Mouse (Mus musculus): ENCODE measurements around the gene 5530401A14Rik. TPM values are rescaled to one million over a fixed set of nuclear protein-coding genes. Genes with fewer than 3 reads are reported as not detected.

The 5530401A14Rik gene
- total and polyA plus RNA-seq, 3 experiments = 0.05 to 0.23 TPM; not detected in 1

DNA sequence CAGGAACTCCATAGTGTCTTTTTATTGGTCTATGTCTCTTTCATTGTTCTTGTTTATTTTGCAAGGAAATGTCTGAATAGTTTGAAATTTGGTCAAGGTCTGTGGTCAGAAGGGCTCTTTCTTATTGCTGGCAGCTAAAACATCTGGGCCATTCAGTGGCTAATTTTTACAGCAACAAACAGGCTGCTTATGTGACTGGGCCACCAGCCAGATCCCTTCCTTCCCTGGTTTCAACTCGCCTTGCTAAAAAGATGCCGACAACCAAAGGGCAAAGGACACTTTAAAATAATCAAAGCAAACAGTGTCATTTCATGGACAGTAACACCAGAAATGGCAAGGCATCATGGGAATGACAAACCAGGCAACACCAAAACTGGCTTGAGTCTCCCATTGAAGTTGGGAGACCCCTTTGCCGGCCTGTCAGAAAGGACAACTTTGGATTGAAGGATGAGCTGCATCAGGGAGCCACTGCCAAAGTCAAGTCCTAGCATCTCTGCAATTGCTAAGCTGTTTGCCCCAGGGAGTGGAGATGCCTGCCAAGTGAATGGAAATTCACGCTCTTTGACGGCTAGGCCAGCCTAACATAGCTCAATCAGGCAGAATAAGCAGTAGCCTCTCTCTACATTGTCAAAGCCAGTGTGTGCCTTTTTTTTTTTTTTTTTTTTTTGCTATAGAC lies 15.3 kb upstream of the 5530401A14Rik start:
- Histone ChIP-seq H3K27me3 (ENCODE audit: insufficient read depth, low read length) (no peaks in the 10 kb centered on the region), H3K4me1 (ENCODE audit: insufficient read depth, low read depth, low read length) (no peaks in the 10 kb centered on the region), H3K36me3 (replicated peaks) (no peaks in the 10 kb centered on the region), H3K9me3 (replicated peaks) (peaks cover 44% of the 10 kb centered on the region), H3K4me3 (ENCODE audit: low read depth, low read length) (no peak overlapping the region)
- ATAC-seq (ENCODE audit: extremely low read depth, insufficient number of reproducible peaks, low FRiP score, poor library complexity, severe bottlenecking) (no peak), DNase-seq (ENCODE audit: low spot score) (no peak)
- TF ChIP-seq POLR2AphosphoS5 (IDR thresholded peaks at IDR 0.05; ENCODE audit: insufficient replicate concordance, low read depth, low read length) (no peak), GATA1 (IDR thresholded peaks at IDR 0.05; ENCODE audit: borderline replicate concordance, low read length) (no peak), GATA2 (IDR thresholded peaks at IDR 0.05; ENCODE audit: borderline replicate concordance, low read depth, low read length) (no peak), TAL1 (conservative IDR thresholded peaks at IDR 0.05; ENCODE audit: low read depth, low read length) (no peak), CTCF (IDR thresholded peaks at IDR 0.05; ENCODE audit: low read depth, low read length) (no peak)

DNA sequence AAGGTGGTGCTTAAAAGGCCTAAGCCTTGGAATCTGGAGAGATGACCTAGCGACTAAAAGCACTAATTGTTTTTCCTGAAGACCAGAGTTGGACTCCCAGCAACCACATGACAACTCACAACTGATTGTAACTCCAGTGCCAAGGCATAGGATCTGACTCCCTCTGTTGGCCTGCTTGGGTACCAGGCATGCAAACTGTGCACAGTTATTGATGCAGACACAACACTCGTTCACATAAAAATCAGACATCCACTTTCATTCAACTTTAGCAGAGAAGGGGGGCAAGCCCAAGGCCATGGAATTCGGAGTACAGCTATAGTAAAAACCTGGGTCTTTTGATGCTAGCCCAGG lies 14.8 kb upstream of the 5530401A14Rik start:
- H3K27me3 ChIP-seq (ENCODE audit: insufficient read depth, low read length) = no peaks in the 10 kb centered on the region
- TF ChIP-seq GATA1 (IDR thresholded peaks at IDR 0.05; ENCODE audit: borderline replicate concordance, low read length) = no peak
- DNase-seq (ENCODE audit: low spot score) = no peak
- ATAC-seq (ENCODE audit: extremely low read depth, insufficient number of reproducible peaks, low FRiP score, poor library complexity, severe bottlenecking) = no peak
- no peaks in the 10 kb centered on the region for H3K36me3 ChIP-seq (replicated peaks)
- no peak overlapping the region for H3K4me3 ChIP-seq (ENCODE audit: low read depth, low read length)
- no peaks in the 10 kb centered on the region for H3K4me1 ChIP-seq (ENCODE audit: insufficient read depth, low read depth, low read length)
- H3K9me3 ChIP-seq (replicated peaks) = peaks cover 46% of the 10 kb centered on the region

DNA sequence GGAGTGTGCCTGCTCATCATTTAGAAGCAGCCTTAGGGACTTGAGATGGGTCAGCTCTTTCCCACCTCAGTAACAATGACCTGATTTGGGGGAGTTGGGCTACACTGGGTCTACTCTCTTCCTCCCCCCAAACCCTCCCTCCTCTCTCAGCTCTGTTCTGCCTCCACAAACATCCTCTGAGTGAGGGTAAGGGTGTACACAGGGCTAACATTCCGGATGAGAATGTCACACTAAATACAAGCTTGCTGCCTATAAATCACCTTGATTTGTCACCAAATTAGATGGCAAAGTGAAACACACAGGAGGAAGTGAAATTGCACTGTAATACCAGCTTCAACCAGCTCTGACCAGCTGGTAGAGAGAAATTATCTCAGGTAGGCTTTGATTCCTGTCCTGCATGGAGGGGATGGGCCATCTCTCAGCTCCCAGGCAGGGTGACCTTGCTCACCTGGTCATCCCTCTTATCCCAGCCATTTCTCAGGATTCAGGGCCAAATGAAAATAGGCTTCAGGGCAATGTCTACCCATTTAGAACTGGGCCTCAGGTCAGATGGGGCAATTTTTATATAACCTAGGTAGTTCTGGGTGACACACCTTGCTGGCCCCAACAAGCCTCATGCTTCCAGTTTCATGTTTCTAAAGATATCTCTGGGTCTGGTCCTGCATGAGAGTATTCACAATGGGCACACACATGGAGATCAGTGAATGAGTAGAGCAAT lies 12.5 kb upstream of the 5530401A14Rik start:
- Histone ChIP-seq H3K9me3 (replicated peaks) (peaks cover 57% of the 10 kb centered on the region), H3K36me3 (replicated peaks) (no peaks in the 10 kb centered on the region), H3K4me3 (ENCODE audit: low read depth, low read length) (no peak overlapping the region), H3K4me1 (ENCODE audit: insufficient read depth, low read depth, low read length) (no peaks in the 10 kb centered on the region), H3K27me3 (ENCODE audit: insufficient read depth, low read length) (no peaks in the 10 kb centered on the region)
- ATAC-seq (ENCODE audit: extremely low read depth, insufficient number of reproducible peaks, low FRiP score, poor library complexity, severe bottlenecking) = no peak
- TF ChIP-seq GATA1 (IDR thresholded peaks at IDR 0.05; ENCODE audit: borderline replicate concordance, low read length) (no peak), CTCF (IDR thresholded peaks at IDR 0.05; ENCODE audit: low read depth, low read length) (no peak), POLR2AphosphoS5 (IDR thresholded peaks at IDR 0.05; ENCODE audit: insufficient replicate concordance, low read depth, low read length) (no peak), GATA2 (IDR thresholded peaks at IDR 0.05; ENCODE audit: borderline replicate concordance, low read depth, low read length) (no peak), TAL1 (conservative IDR thresholded peaks at IDR 0.05; ENCODE audit: low read depth, low read length) (no peak)
- DNase-seq (ENCODE audit: low spot score) = no peak

DNA sequence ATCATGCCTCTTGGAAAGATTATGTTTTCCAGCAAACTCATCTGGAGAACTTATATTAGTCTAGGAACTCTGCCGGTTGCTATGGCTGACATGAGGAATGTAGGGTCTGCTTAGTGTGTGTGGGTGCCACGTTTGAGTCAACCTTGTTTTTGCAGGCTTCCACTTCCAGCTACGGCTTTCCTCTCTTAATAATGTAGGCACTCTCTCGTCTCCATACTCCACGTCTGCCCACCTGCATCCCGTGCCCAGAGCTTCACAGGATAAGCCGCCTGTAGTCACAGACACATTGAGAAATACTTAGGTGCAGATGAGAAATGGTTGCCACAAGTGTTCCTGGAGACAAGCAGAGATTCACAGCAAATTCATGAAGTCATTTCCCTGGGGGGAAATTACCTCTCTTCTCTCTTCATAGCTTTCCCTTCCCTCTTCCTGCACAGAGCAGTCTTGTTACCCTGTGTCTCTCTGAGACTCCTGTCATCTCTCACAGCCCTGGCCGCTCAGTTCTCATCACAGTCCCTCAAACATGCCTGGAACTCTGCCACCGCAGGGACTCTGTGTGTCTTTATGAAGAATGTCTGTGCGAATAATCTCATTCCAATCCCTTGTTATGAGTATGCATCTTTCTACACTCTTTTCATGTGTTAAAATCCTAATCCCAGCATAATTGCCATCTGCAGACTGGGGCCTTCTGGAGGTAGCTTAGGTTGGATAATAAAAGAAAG lies 5.3 kb downstream of the 5530401A14Rik start:
- DNase-seq (ENCODE audit: low spot score) = no peak
- Histone ChIP-seq H3K4me3 (ENCODE audit: low read depth, low read length) (no peak overlapping the region), H3K4me1 (ENCODE audit: insufficient read depth, low read depth, low read length) (no peaks in the 10 kb centered on the region), H3K36me3 (replicated peaks) (no peaks in the 10 kb centered on the region), H3K27me3 (ENCODE audit: insufficient read depth, low read length) (no peaks in the 10 kb centered on the region), H3K9me3 (replicated peaks) (peaks cover 53% of the 10 kb centered on the region)
- TF ChIP-seq CTCF (IDR thresholded peaks at IDR 0.05; ENCODE audit: low read depth, low read length) (no peak), GATA2 (IDR thresholded peaks at IDR 0.05; ENCODE audit: borderline replicate concordance, low read depth, low read length) (no peak), TAL1 (conservative IDR thresholded peaks at IDR 0.05; ENCODE audit: low read depth, low read length) (no peak), POLR2AphosphoS5 (IDR thresholded peaks at IDR 0.05; ENCODE audit: insufficient replicate concordance, low read depth, low read length) (no peak), GATA1 (IDR thresholded peaks at IDR 0.05; ENCODE audit: borderline replicate concordance, low read length) (no peak)
- no peak; the same call in 1 of the 2 replicates for ATAC-seq (ENCODE audit: extremely low read depth, insufficient number of reproducible peaks, low FRiP score, poor library complexity, severe bottlenecking)

DNA sequence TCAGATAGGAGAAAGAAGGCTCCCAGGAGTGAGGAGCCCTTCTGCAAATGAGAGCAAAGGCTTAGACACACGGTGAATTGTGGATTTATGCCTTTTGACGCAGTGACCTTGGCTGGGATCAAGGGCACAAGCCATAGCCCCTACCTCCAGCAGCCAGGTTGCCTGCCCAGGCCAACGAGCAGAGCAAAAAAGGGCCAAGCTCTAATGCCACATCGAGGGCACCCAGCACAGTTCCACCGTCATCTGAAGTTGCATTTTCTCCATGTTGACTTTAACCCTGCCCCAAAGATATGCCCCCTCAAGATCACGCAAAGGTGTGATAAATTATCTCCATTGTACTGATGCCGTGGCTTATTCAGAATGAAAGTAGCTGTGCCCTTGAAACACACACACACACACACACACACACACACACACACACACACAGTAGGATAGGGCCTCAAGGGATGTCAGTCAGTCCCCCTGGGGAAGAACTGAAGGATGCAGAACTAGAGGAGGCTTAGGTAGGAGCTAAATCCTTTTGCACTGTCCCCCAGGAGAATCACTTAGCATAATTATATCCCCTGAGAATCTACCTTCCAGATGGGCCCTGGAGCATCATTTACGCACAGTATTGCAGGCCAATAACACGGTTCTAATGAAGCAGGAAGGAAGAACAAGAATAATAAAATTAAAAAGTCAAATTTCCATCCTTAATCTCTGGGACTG lies 11.2 kb downstream of the 5530401A14Rik start:
- Histone ChIP-seq H3K9me3 (replicated peaks) (peaks cover 40% of the 10 kb centered on the region), H3K4me1 (ENCODE audit: insufficient read depth, low read depth, low read length) (no peaks in the 10 kb centered on the region), H3K4me3 (ENCODE audit: low read depth, low read length) (no peak overlapping the region), H3K36me3 (replicated peaks) (no peaks in the 10 kb centered on the region), H3K27me3 (ENCODE audit: insufficient read depth, low read length) (no peaks in the 10 kb centered on the region)
- no peak for TF ChIP-seq GATA2 (IDR thresholded peaks at IDR 0.05; ENCODE audit: borderline replicate concordance, low read depth, low read length)
- TF ChIP-seq TAL1 (conservative IDR thresholded peaks at IDR 0.05; ENCODE audit: low read depth, low read length) = no peak
- TF ChIP-seq POLR2AphosphoS5 (IDR thresholded peaks at IDR 0.05; ENCODE audit: insufficient replicate concordance, low read depth, low read length) = no peak
- TF ChIP-seq GATA1 (IDR thresholded peaks at IDR 0.05; ENCODE audit: borderline replicate concordance, low read length) = no peak
- DNase-seq (ENCODE audit: low spot score) = no peak
- no peak for ATAC-seq (ENCODE audit: extremely low read depth, insufficient number of reproducible peaks, low FRiP score, poor library complexity, severe bottlenecking)

DNA sequence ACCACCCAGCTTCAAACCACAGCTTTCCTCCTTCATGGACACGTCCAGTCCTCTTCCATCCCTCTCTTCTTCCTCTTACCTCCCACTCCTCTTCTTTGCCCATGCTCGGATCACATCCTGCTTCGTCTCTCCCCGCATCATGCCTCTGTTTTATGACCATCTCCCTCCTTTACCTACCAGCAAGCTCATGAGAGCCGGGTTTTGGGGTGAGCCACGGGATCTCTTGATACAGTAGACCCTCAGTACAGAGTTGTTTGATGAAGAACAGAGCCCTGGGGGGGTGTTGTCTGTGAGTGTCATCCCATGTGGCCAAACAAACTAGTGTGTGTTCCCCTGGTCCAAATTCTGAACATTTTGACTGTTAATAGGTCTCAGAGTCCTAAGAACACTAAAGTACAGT lies 36.0 kb downstream of the 5530401A14Rik start:
- no peaks in the 10 kb centered on the region for H3K4me1 ChIP-seq (ENCODE audit: insufficient read depth, low read depth, low read length)
- no peaks in the 10 kb centered on the region for H3K27me3 ChIP-seq (ENCODE audit: insufficient read depth, low read length)
- H3K36me3 ChIP-seq (replicated peaks) = no peaks in the 10 kb centered on the region
- TF ChIP-seq CTCF (IDR thresholded peaks at IDR 0.05; ENCODE audit: low read depth, low read length) (no peak), TAL1 (conservative IDR thresholded peaks at IDR 0.05; ENCODE audit: low read depth, low read length) (no peak), POLR2AphosphoS5 (IDR thresholded peaks at IDR 0.05; ENCODE audit: insufficient replicate concordance, low read depth, low read length) (no peak), GATA2 (IDR thresholded peaks at IDR 0.05; ENCODE audit: borderline replicate concordance, low read depth, low read length) (no peak), GATA1 (IDR thresholded peaks at IDR 0.05; ENCODE audit: borderline replicate concordance, low read length) (no peak)
- H3K9me3 ChIP-seq (replicated peaks) = peaks cover 48% of the 10 kb centered on the region
- DNase-seq (ENCODE audit: low spot score) (no peak), ATAC-seq (ENCODE audit: extremely low read depth, insufficient number of reproducible peaks, low FRiP score, poor library complexity, severe bottlenecking) (no peak)
- H3K4me3 ChIP-seq (ENCODE audit: low read depth, low read length) = no peak overlapping the region

Measured in G1E (cell line).